Comparison of ENCODE assay signal across 8 mouse cellular contexts in the genomic region with DNA sequence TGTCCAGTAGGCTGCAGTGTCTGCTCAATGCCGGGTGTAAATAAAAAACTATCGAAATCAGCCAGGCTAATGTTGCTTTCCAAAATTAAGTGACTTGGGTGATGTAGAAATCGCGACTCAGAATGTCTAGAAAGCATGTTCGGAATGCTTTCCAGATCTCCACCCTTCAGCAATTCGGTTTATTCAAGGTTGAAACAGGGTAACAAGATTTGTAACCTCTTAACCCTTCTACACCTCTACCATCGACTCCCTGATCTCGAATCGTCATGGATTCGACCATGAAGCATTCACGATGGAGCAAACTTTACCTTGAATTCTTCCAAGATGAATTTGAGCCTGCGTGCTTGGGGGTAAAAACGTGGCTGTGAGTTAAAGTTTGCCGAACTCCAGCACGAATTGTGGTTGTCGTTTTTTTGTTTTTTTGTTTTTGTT. TPM values are rescaled to one million over a fixed set of nuclear protein-coding genes. Genes with fewer than 3 reads are reported as not detected.
A peak's percentile ranks its signal among the peaks of the same experiment; 100 is the strongest.
DNase-seq lines count a peak whose midpoint lies in the region; ATAC-seq and TF ChIP-seq lines count a peak whose summit lies in the region.

No protein-coding gene starts in this region.

- H3K27ac ChIP-seq in layer of hippocampus, adult 2 months, result peak overlapping the region; percentile 93
- peak overlapping the region; percentile 68 for H3K27ac ChIP-seq in embryonic facial prominence, embryonic 11.5 days (replicated peaks; ENCODE audit: low read depth, low read length)
- H3K27ac ChIP-seq in hindbrain, postnatal 0 days, result peak overlapping the region; percentile 94
- peak overlapping the region; percentile 81 for H3K27ac ChIP-seq in midbrain, embryonic 15.5 days

- H3K36me3 ChIP-seq in embryonic facial prominence, embryonic 11.5 days (replicated peaks; ENCODE audit: control insufficient read depth, insufficient read depth, low read depth, low read length), result no peaks in the 10 kb centered on the region; the same call in 1 of the 2 replicates
- H3K36me3 ChIP-seq in hindbrain, postnatal 0 days (ENCODE audit: insufficient read depth, low read length), result peaks cover 13% of the 10 kb centered on the region; the same call in 1 of the 2 replicates
- peaks cover 6% of the 10 kb centered on the region; the same call in 1 of the 2 replicates for H3K36me3 ChIP-seq in midbrain, embryonic 15.5 days (replicated peaks)

- H3K4me1 ChIP-seq in embryonic facial prominence, embryonic 11.5 days (ENCODE audit: control insufficient read depth, insufficient read depth, low read length), result no peaks in the 10 kb centered on the region
- peaks cover 11% of the 10 kb centered on the region; the same call in 1 of the 2 replicates for H3K4me1 ChIP-seq in hindbrain, postnatal 0 days (ENCODE audit: insufficient read depth, low read length)
- peaks cover 25% of the 10 kb centered on the region for H3K4me1 ChIP-seq in midbrain, embryonic 15.5 days

- peak overlapping the region; percentile 87 for H3K4me3 ChIP-seq in layer of hippocampus, adult 2 months
- peak overlapping the region; percentile 85 for H3K4me3 ChIP-seq in embryonic facial prominence, embryonic 11.5 days (ENCODE audit: low read depth, low read length)
- peak overlapping the region; percentile 78 for H3K4me3 ChIP-seq in hindbrain, postnatal 0 days (ENCODE audit: low read length)
- peak overlapping the region; percentile 70 for H3K4me3 ChIP-seq in midbrain, embryonic 15.5 days

- no peaks in the 10 kb centered on the region for H3K9me3 ChIP-seq in embryonic facial prominence, embryonic 11.5 days (replicated peaks; ENCODE audit: control insufficient read depth, low read length)
- H3K9me3 ChIP-seq in hindbrain, postnatal 0 days (ENCODE audit: low read length), result no peaks in the 10 kb centered on the region
- no peaks in the 10 kb centered on the region for H3K9me3 ChIP-seq in midbrain, embryonic 15.5 days

- peak overlapping the region; percentile 91 for H3K9ac ChIP-seq in embryonic facial prominence, embryonic 11.5 days (replicated peaks; ENCODE audit: low read length)
- peak overlapping the region; percentile 93 for H3K9ac ChIP-seq in hindbrain, postnatal 0 days (replicated peaks; ENCODE audit: low read length)
- peak overlapping the region; percentile 73 for H3K9ac ChIP-seq in midbrain, embryonic 15.5 days

- no peak for TF ChIP-seq CTCF in layer of hippocampus, adult 2 months (conservative IDR thresholded peaks at IDR 0.05)
- TF ChIP-seq CTCF in hindbrain, postnatal 0 days (IDR thresholded peaks at IDR 0.05; ENCODE audit: low read depth), result peak; percentile 51; the same call in 1 of the 2 replicates

- H3K27me3 ChIP-seq in embryonic facial prominence, embryonic 11.5 days (ENCODE audit: control insufficient read depth, insufficient read depth, low read length), result no peaks in the 10 kb centered on the region
- H3K27me3 ChIP-seq in hindbrain, postnatal 0 days (ENCODE audit: insufficient read depth, low read length), result no peaks in the 10 kb centered on the region
- no peaks in the 10 kb centered on the region for H3K27me3 ChIP-seq in midbrain, embryonic 15.5 days (replicated peaks)

- peak overlapping the region; percentile 64 for H3K4me2 ChIP-seq in embryonic facial prominence, embryonic 11.5 days (ENCODE audit: low read depth, low read length)
- H3K4me2 ChIP-seq in hindbrain, postnatal 0 days (ENCODE audit: low read depth, low read length), result peak overlapping the region; percentile 74
- H3K4me2 ChIP-seq in midbrain, embryonic 15.5 days, result peak overlapping the region; percentile 62

- no peak for DNase-seq in layer of hippocampus, adult 2 months (ENCODE audit: low spot score in 2 of 2)
- DNase-seq in layer of hippocampus, adult 9-11 months, result no peak
- no peak for DNase-seq in embryonic facial prominence, embryonic 11.5 days (ENCODE audit: low spot score)
- DNase-seq in hindbrain, postnatal 0 days (ENCODE audit: low spot score), result no peak
- no peak for DNase-seq in testis, postnatal 14 days (ENCODE audit: low spot score)
- no peak for DNase-seq in cerebellum, adult 9-10 months
- no peak for DNase-seq in layer of hippocampus, adult 8-10 months (ENCODE audit: low spot score in 2 of 2)

- no peak; the same call in 1 of the 2 replicates for ATAC-seq in embryonic facial prominence, embryonic 11.5 days (replicated peaks; ENCODE audit: insufficient number of reproducible peaks, low FRiP score, low TSS enrichment, low read depth)
- ATAC-seq in hindbrain, postnatal 0 days, result no peak
- peak; percentile 25; the same call in 1 of the 2 replicates for ATAC-seq in midbrain, embryonic 15.5 days (replicated peaks)

- 4% methylated on average over 16 of the region's 16 CpGs for WGBS in embryonic facial prominence, embryonic 11.5 days
- WGBS in hindbrain, postnatal 0 days, result 2% methylated on average over 16 of the region's 16 CpGs
- 2% methylated on average over 16 of the region's 16 CpGs for WGBS in midbrain, embryonic 15.5 days

RNA-seq across cellular contexts. Expression of a gene that starts 0.5 kb away (rescaled TPM):
- total RNA-seq in layer of hippocampus, adult 2 months (2021), result 100 to 1,000 TPM; 198 TPM
- 952 and 1,036 TPM in 2 replicates for polyA plus RNA-seq in embryonic facial prominence, embryonic 11.5 days (2014; fragmentation: Nextera tagmentation; extraction: Ambion mirVana)
- total RNA-seq in hindbrain, postnatal 0 days (2014; rRNA removed), result 181 and 252 TPM in 2 replicates
- 476 and 491 TPM in 2 replicates for polyA plus RNA-seq in hindbrain, postnatal 0 days (2015; fragmentation: Nextera tagmentation; extraction: Ambion mirVana)
- polyA plus RNA-seq in midbrain, embryonic 15.5 days (2015; fragmentation: Nextera tagmentation; extraction: Ambion mirVana), result 426 and 445 TPM in 2 replicates
- 100 to 1,000 TPM; 157 to 207 (median 184) TPM for total RNA-seq in layer of hippocampus, adult 8-10 months (2022)

RNA-seq across cellular contexts. Expression of a gene that starts 36.8 kb away (rescaled TPM):
- 1 to 10 TPM in 1 of 2 experiments, under 1 TPM in 1; 0.69 to 1.2 TPM for total RNA-seq in layer of hippocampus, adult 2 months (2021)
- 7.7 and 8.2 TPM in 2 replicates for polyA plus RNA-seq in embryonic facial prominence, embryonic 11.5 days (2014; fragmentation: Nextera tagmentation; extraction: Ambion mirVana)
- 1.6 and 2.1 TPM in 2 replicates for total RNA-seq in hindbrain, postnatal 0 days (2014; rRNA removed)
- 0.74 and 0.88 TPM in 2 replicates for polyA plus RNA-seq in hindbrain, postnatal 0 days (2015; fragmentation: Nextera tagmentation; extraction: Ambion mirVana)
- polyA plus RNA-seq in midbrain, embryonic 15.5 days (2015; fragmentation: Nextera tagmentation; extraction: Ambion mirVana), result 0.89 and 1.0 TPM in 2 replicates
- total RNA-seq in layer of hippocampus, adult 8-10 months (2022), result 1 to 10 TPM in 3 of 4 experiments, under 1 TPM in 1; 0.74 to 1.3 (median 1.2) TPM

RNA-seq across cellular contexts. Expression of a gene that starts 37.6 kb away (rescaled TPM):
- not detected for total RNA-seq in layer of hippocampus, adult 2 months (2021)
- polyA plus RNA-seq in embryonic facial prominence, embryonic 11.5 days (2014; fragmentation: Nextera tagmentation; extraction: Ambion mirVana), result not detected in 2 replicates
- total RNA-seq in hindbrain, postnatal 0 days (2014; rRNA removed), result not detected in 2 replicates
- not detected in 2 replicates for polyA plus RNA-seq in hindbrain, postnatal 0 days (2015; fragmentation: Nextera tagmentation; extraction: Ambion mirVana)
- polyA plus RNA-seq in midbrain, embryonic 15.5 days (2015; fragmentation: Nextera tagmentation; extraction: Ambion mirVana), result not detected in 2 replicates
- not detected for total RNA-seq in layer of hippocampus, adult 8-10 months (2022)

RNA-seq across cellular contexts. Expression of a gene that starts 54.4 kb away (rescaled TPM):
- 10 to 100 TPM; 50.0 to 50.4 TPM for total RNA-seq in layer of hippocampus, adult 2 months (2021)
- 26.0 and 29.7 TPM in 2 replicates for polyA plus RNA-seq in embryonic facial prominence, embryonic 11.5 days (2014; fragmentation: Nextera tagmentation; extraction: Ambion mirVana)
- total RNA-seq in hindbrain, postnatal 0 days (2014; rRNA removed), result 65.6 and 66.8 TPM in 2 replicates
- 79.7 and 80.3 TPM in 2 replicates for polyA plus RNA-seq in hindbrain, postnatal 0 days (2015; fragmentation: Nextera tagmentation; extraction: Ambion mirVana)
- 73.8 and 79.0 TPM in 2 replicates for polyA plus RNA-seq in midbrain, embryonic 15.5 days (2015; fragmentation: Nextera tagmentation; extraction: Ambion mirVana)
- total RNA-seq in layer of hippocampus, adult 8-10 months (2022), result 10 to 100 TPM; 42.8 to 50.4 (median 49.4) TPM

RNA-seq across cellular contexts. Expression of a gene that starts 54.4 kb away (rescaled TPM):
- total RNA-seq in layer of hippocampus, adult 2 months (2021), result 10 to 100 TPM; 21.5 to 22.5 TPM
- 45.3 and 46.3 TPM in 2 replicates for polyA plus RNA-seq in embryonic facial prominence, embryonic 11.5 days (2014; fragmentation: Nextera tagmentation; extraction: Ambion mirVana)
- 18.0 and 22.6 TPM in 2 replicates for total RNA-seq in hindbrain, postnatal 0 days (2014; rRNA removed)
- polyA plus RNA-seq in hindbrain, postnatal 0 days (2015; fragmentation: Nextera tagmentation; extraction: Ambion mirVana), result 22.6 and 23.1 TPM in 2 replicates
- polyA plus RNA-seq in midbrain, embryonic 15.5 days (2015; fragmentation: Nextera tagmentation; extraction: Ambion mirVana), result 32.3 and 34.1 TPM in 2 replicates
- 10 to 100 TPM; 22.2 to 25.0 (median 24.2) TPM for total RNA-seq in layer of hippocampus, adult 8-10 months (2022)
